Comparison of ENCODE assay signal across 8 mouse cellular contexts in genomic region chr8:104090993-104091900, GRCm38 (mm10). TPM values are rescaled to one million over a fixed set of nuclear protein-coding genes. Genes with fewer than 3 reads are reported as not detected.
A peak's percentile ranks its signal among the peaks of the same experiment; 100 is the strongest.
DNase-seq lines count a peak whose midpoint lies in the region; ATAC-seq and TF ChIP-seq lines count a peak whose summit lies in the region.
"Not testable (repeated sequence)": the region's sequence is repeated elsewhere in the genome, so short reads cannot be mapped to it uniquely, and the experiment has no call there.

No protein-coding gene starts in this region.

- H3K4me1 ChIP-seq in forebrain, embryonic 11.5 days (replicated peaks; ENCODE audit: control insufficient read depth, insufficient read depth, low read length); heart, postnatal 0 days (ENCODE audit: control insufficient read depth, insufficient read depth); kidney, embryonic 14.5 days (ENCODE audit: control insufficient read depth, insufficient read depth, low read length); limb, embryonic 15.5 days: not testable (repeated sequence)

- not testable (repeated sequence) for ATAC-seq in forebrain, embryonic 11.5 days (replicated peaks; ENCODE audit: low FRiP score); heart, postnatal 0 days (ENCODE audit: insufficient read depth, low read depth); limb, embryonic 15.5 days (ENCODE audit: insufficient number of reproducible peaks, low FRiP score, low TSS enrichment, low read depth)
- peak; percentile 62; the same call in 1 of the 2 replicates for ATAC-seq in kidney, embryonic 14.5 days (ENCODE audit: low FRiP score, low TSS enrichment)
- ATAC-seq in megakaryocyte-erythroid progenitor cell, adult 5-6 weeks (replicated peaks; ENCODE audit: low FRiP score, low TSS enrichment, poor library complexity, severe bottlenecking) = peak; percentile 75

- TF ChIP-seq CTCF in heart, postnatal 0 days (IDR thresholded peaks at IDR 0.05; ENCODE audit: low read depth) = peak; percentile 31

- not testable (repeated sequence) for TF ChIP-seq EP300 in heart, postnatal 0 days (IDR thresholded peaks at IDR 0.05; ENCODE audit: low read depth)

- not testable (repeated sequence) for H3K9me3 ChIP-seq in forebrain, embryonic 11.5 days (ENCODE audit: control insufficient read depth, low read length); heart, postnatal 0 days (replicated peaks; ENCODE audit: control insufficient read depth, low read length); kidney, embryonic 14.5 days (ENCODE audit: control insufficient read depth, low read length); limb, embryonic 15.5 days

- not testable (repeated sequence) for H3K27ac ChIP-seq in forebrain, embryonic 11.5 days (ENCODE audit: low read depth, low read length); kidney, embryonic 14.5 days (ENCODE audit: low read depth, low read length); limb, embryonic 15.5 days
- 0 out of 2 replicates have a peak overlapping the region, but pooled peaks have one; percentile 23 for H3K27ac ChIP-seq in heart, postnatal 0 days (ENCODE audit: low read depth)

- H3K4me3 ChIP-seq in forebrain, embryonic 11.5 days (ENCODE audit: low read depth, low read length); kidney, embryonic 14.5 days (ENCODE audit: low read length): not testable (repeated sequence)
- H3K4me3 ChIP-seq in heart, postnatal 0 days (ENCODE audit: low read depth, low read length) = 0 out of 2 replicates have a peak overlapping the region, but pooled peaks have one; percentile 7
- H3K4me3 ChIP-seq in limb, embryonic 15.5 days = peak overlapping the region; percentile 11; the same call in 1 of the 2 replicates

- 8% methylated on average over 24 of the region's 24 CpGs for WGBS in forebrain, embryonic 11.5 days
- 8% methylated on average over 24 of the region's 24 CpGs for whole genome bisulfite sequencing in heart, postnatal 0 days
- 10% methylated on average over 23 of the region's 24 CpGs for WGBS in kidney, embryonic 14.5 days
- WGBS in limb, embryonic 15.5 days = 10% methylated on average over 21 of the region's 24 CpGs

- H3K27me3 ChIP-seq in forebrain, embryonic 11.5 days (ENCODE audit: control insufficient read depth, insufficient read depth, low read length); heart, postnatal 0 days (ENCODE audit: control insufficient read depth, insufficient read depth, low read length); kidney, embryonic 14.5 days (ENCODE audit: control insufficient read depth, insufficient read depth, low read length); limb, embryonic 15.5 days: not testable (repeated sequence)

- H3K4me2 ChIP-seq in forebrain, embryonic 11.5 days (ENCODE audit: low read depth, low read length, severe bottlenecking) = 0 out of 2 replicates have a peak overlapping the region, but pooled peaks have one; percentile 27
- H3K4me2 ChIP-seq in heart, postnatal 0 days (ENCODE audit: low read depth, low read length) = peak overlapping the region; percentile 44
- peak overlapping the region; percentile 31 for H3K4me2 ChIP-seq in kidney, embryonic 14.5 days (replicated peaks; ENCODE audit: low read depth, low read length)
- peak overlapping the region; percentile 39 for H3K4me2 ChIP-seq in limb, embryonic 15.5 days

- not testable (repeated sequence) for H3K9ac ChIP-seq in forebrain, embryonic 11.5 days (ENCODE audit: low read length); heart, postnatal 0 days (replicated peaks; ENCODE audit: low read depth, low read length); kidney, embryonic 14.5 days (ENCODE audit: low read depth, low read length); limb, embryonic 15.5 days

- not testable (repeated sequence) for H3K36me3 ChIP-seq in forebrain, embryonic 11.5 days (ENCODE audit: control insufficient read depth, insufficient read depth, low read length); heart, postnatal 0 days (replicated peaks; ENCODE audit: control insufficient read depth, insufficient read depth, low read length); kidney, embryonic 14.5 days (ENCODE audit: control insufficient read depth, insufficient read depth, low read length); limb, embryonic 15.5 days

- DNase-seq in A20 (ENCODE audit: low read depth, low spot score) = peak; percentile 65
- peak; percentile 14 for DNase-seq in cerebellum, adult 9-10 months
- DNase-seq in forebrain, embryonic 11.5 days (ENCODE audit: low spot score); heart, postnatal 0 days (ENCODE audit: low spot score): not testable (repeated sequence)
- peak; percentile 77 for DNase-seq in retina, embryonic 14.5 days (ENCODE audit: low spot score)

RNA-seq across cellular contexts. Expression of gene Cdh5, which starts 10.2 kb away (rescaled TPM):
- polyA plus RNA-seq in forebrain, embryonic 11.5 days (2014; fragmentation: Nextera tagmentation; extraction: Ambion mirVana) = 13.2 and 15.9 TPM in 2 replicates
- total RNA-seq in heart, postnatal 0 days (2014; rRNA removed; ENCODE audit: low replicate concordance) = 123 and 125 TPM in 2 replicates
- polyA plus RNA-seq in heart, postnatal 0 days (2015; fragmentation: Nextera tagmentation; extraction: Ambion mirVana) = 39.5 and 42.6 TPM in 2 replicates
- polyA plus RNA-seq in kidney, embryonic 14.5 days (2014; fragmentation: Nextera tagmentation; extraction: Ambion mirVana) = 31.8 and 36.8 TPM in 2 replicates
- 31.6 and 36.5 TPM in 2 replicates for polyA plus RNA-seq in limb, embryonic 15.5 days (2015; fragmentation: Nextera tagmentation; extraction: Ambion mirVana)
- not detected in 2 replicates for total RNA-seq in megakaryocyte-erythroid progenitor cell, adult 5-6 weeks (2014; fragmentation: Nextera tagmentation)
- not detected in 2 replicates for total RNA-seq in megakaryocyte-erythroid progenitor cell, adult 5-6 weeks (2017)
